Mouse (Mus musculus): ENCODE measurements at regions not wholly inside any gene's neighbourhood (a gene's known extent, or its start where the extent isn't known, plus 50 kb on each side); places are given as distances from the start of the nearest gene placed in this dataset.

GRCm38 (mm10) chr17:92159325-92159724 is 1039.5 kb upstream of the Adcyap1 start:
- no peak for DNase-seq (ENCODE audit: low spot score in 2 of 2)

DNA sequence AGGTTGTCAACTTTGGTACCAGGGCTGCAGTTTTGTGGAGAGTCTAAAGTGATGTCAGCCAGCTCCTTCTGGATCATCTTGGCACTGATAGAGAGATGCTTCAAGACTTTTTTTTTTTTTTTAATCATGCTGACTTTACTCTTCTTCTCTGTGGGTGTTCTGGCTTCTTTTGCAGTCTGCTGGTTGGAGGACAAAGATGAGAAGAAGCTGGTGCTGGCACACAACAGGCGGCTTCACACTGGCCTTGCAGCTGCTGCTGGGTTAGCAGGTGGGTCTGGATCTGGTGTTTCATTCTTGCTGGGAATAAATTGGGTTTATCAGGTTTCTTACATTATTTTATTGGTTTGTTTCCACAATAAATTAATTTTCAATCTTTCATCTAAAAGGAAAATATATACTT is 1013.1 kb upstream of the Adcyap1 start:
- DNase-seq (ENCODE audit: low spot score in 2 of 2) = no peak

DNA sequence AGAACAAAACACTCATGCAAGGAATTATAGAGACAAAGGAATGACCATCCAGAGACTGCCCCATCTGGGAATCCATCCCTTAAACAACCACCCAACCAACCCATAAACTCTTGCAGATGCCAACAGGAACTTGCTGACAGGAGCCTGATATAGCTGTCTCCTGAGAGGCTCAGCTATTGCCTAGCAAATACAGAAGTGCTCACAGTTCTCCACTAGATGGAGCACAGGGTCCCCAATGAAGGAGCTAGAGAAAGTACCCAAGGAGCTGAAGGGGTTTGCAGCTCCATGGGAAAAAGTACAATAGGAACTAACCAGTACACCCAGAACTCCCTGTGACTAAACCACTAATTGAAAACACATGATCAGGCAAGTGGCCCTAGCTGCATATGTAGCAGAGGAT is 988.1 kb upstream of the Adcyap1 start:
- peak in 1 of 2 experiments; percentile 3 for DNase-seq (ENCODE audit: low spot score in 2 of 2)

GRCm38 (mm10) chr17:92216464-92216863 is 982.4 kb upstream of the Adcyap1 start:
- no peak for DNase-seq (ENCODE audit: low spot score in 2 of 2)

All from frontal cortex, postnatal 14 days (tissue).